Mouse (Mus musculus) forebrain, embryonic 11.5 days (tissue): ENCODE measurements around the gene Eno3. TPM values are rescaled to one million over a fixed set of nuclear protein-coding genes. Genes with fewer than 3 reads are reported as not detected.

Experiments used
- ATAC-seq: fragments of 200-750 bp; cut with Nextera tagmentation; replicated peaks from 2 replicates; pipeline ENCODE4 v1.8.0; 2017; ENCODE audit warnings: moderate TSS enrichment; ENCODE audit not compliant: low FRiP score
- DNase-seq: peaks from one replicate; pipeline ENCODE4 v3.0.0-alpha.2; 2017; ENCODE audit warnings: low spot score
- H3K27ac ChIP-seq: fragments of 300-500 bp; sonication (generic); 2 replicates; pipeline ENCODE4 v1.5.1; 2014; ENCODE audit warnings: low read depth, low read length
- H3K27me3 ChIP-seq: fragments of 300-500 bp; sonication (generic); 2 replicates; pipeline ENCODE4 v1.6.1; 2014; ENCODE audit warnings: mild to moderate bottlenecking, low read length, mixed read lengths; ENCODE audit not compliant: control insufficient read depth, insufficient read depth
- H3K36me3 ChIP-seq: fragments of 300-500 bp; sonication (generic); 2 replicates; pipeline ENCODE4 v1.6.1; 2014; ENCODE audit warnings: mild to moderate bottlenecking, low read length, moderate library complexity, mixed read lengths; ENCODE audit not compliant: control insufficient read depth, insufficient read depth
- H3K4me1 ChIP-seq: fragments of 300-500 bp; sonication (generic); replicated peaks from 2 replicates; pipeline ENCODE4 v1.6.1; 2014; ENCODE audit warnings: low read length, mixed read lengths; ENCODE audit not compliant: control insufficient read depth, insufficient read depth
- H3K4me2 ChIP-seq: fragments of 300-500 bp; sonication (generic); 2 replicates; pipeline ENCODE4 v1.6.1; 2014; ENCODE audit warnings: low read depth, mild to moderate bottlenecking, low read length, moderate library complexity, mixed read lengths; ENCODE audit not compliant: severe bottlenecking
- H3K4me3 ChIP-seq: fragments of 300-500 bp; sonication (generic); 2 replicates; pipeline ENCODE4 v1.5.1; 2014; ENCODE audit warnings: low read depth, low read length
- H3K9ac ChIP-seq: fragments of 300-500 bp; sonication (generic); 2 replicates; pipeline ENCODE4 v1.6.1; 2014; ENCODE audit warnings: low read length
- H3K9me3 ChIP-seq: fragments of 300-500 bp; sonication (generic); 2 replicates; pipeline ENCODE4 v1.6.1; 2016; ENCODE audit warnings: low read length, mixed read lengths; ENCODE audit not compliant: control insufficient read depth
- WGBS: fragments of 180-500 bp; shearing (Covaris S2); extraction: QIAGEN DNeasy Blood & Tissue Kit; methylation state at CpG from one replicate; pipeline ENCODE4 v1.1.7; 2014; 5-methylcytosine and 5-hydroxymethylcytosine counted together
- polyA plus RNA-seq: library from polyadenylated mRNA; unstranded; fragments of >200 nt; fragmentation: Nextera tagmentation; extraction: Ambion mirVana; gene quantifications from 2 replicates; pipeline ENCODE4 v1.2.1, GENCODE M21; 2014

Gene Eno3
- polyA plus RNA-seq, 1 experiment from 2014 or later = 16.6 TPM

DNA sequence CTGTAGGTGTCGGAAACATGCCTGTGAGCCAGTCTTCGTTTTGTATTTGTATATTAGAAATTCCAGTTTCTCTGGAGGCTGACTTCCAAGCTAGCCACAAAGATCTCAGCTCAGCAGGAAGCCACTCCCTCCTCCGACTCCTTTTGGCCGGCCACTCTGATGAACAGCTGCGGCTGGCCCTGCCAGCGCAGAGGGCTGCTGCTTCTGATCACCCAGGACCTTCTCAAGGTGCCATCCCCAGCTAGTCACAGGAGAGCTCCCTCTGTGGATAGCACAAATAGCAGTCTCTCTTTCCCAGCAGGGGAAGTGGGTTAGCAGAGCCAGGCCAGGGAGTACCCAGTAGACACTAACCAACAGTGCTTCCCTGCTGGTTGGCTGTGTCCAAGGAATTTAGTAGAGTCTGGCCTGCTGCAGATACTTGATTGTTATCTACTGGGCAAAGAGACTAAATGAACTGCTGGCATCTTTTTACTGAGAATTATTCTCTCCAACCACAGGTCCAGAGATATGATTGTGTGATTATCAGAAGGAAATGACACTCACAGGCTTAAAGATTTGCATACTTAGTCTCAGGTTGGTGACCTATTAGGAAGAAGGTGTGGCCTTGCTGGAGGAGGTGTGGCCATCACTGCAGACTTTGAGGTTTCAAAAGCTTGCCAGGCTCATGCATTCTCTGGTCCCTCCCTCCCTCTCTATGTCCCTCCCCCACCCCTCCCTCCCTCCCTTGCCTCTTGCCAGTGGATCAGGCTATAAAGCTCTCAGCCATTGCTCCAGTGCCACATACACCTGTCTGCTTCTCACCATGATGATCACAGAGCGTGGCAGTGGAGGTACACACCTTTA, 34.8 kb upstream of the Eno3 start:
- no peak for DNase-seq
- no peaks in the 10 kb centered on the region for H3K9me3 ChIP-seq
- no peak overlapping the region for H3K4me3 ChIP-seq
- WGBS = 44% methylated on average over 7 of the region's 7 CpGs
- no peak overlapping the region for H3K9ac ChIP-seq
- H3K36me3 ChIP-seq = no peaks in the 10 kb centered on the region
- H3K27ac ChIP-seq = no peak overlapping the region
- no peaks in the 10 kb centered on the region for H3K27me3 ChIP-seq
- H3K4me1 ChIP-seq = no peaks in the 10 kb centered on the region
- ATAC-seq = no peak
- H3K4me2 ChIP-seq = no peak overlapping the region

DNA sequence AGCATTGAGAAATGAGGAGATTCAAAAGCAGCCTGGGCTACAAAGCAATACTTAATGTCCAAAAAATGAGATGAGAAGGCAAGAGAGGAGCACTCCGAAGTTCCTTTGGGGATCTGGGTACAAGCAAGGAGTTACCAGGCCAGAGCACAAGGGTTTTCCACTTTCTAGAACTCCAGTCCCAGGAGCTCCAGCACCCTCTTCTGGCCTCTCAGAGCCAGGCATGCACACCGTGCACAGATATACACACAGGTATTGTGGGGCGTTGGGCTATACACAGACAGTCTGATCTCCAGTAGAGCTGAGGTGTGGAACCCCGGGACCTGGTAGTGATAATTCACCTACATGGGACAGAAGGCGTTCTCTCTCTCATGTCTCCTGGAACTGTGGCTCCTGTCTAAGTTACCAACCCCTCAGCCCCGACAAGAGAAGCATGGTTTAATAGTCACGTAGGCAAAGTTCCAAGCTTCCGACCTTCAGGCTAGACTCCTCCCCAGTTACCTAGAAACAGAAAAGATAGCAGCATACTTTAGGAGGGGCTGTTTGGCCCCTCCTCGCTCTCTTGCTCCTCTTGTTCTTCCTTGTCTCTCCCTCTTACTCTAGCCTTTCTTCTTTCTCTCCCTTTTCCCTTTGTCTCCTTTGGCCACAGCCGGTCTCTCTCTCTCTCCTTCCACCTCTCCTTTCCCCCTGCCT, 33.8 kb upstream of the Eno3 start:
- DNase-seq (no peak), ATAC-seq (no peak)
- no peaks in the 10 kb centered on the region for H3K36me3 ChIP-seq
- no peak overlapping the region for H3K9ac ChIP-seq
- WGBS = 88% methylated on average over 10 of the region's 10 CpGs
- no peak overlapping the region for H3K4me2 ChIP-seq
- H3K27me3 ChIP-seq = no peaks in the 10 kb centered on the region
- no peaks in the 10 kb centered on the region for H3K9me3 ChIP-seq
- no peak overlapping the region for H3K4me3 ChIP-seq
- H3K27ac ChIP-seq = no peak overlapping the region
- no peaks in the 10 kb centered on the region for H3K4me1 ChIP-seq

GRCm38 (mm10) chr11:70625473-70625872, 31.5 kb upstream of the Eno3 start:
- 47% methylated on average over 4 of the region's 4 CpGs for WGBS

DNA sequence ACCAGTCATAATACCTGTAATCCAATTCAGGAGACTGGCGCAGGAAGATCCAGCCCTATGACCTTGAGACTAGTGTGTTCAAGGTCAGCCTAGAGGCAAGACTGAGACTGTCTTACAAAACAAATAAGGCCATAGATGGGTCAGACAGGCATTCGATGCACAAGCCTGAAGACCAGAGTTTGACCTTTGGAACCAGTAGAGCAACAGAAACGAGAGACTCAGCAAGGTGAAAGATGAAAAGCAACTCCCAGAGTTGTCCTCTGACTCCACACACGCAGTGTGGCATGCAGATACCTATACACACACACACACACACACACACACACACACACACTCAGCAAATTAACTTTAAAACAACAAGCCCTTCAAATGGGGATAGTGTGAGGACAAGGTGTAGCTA, 30.1 kb upstream of the Eno3 start:
- Histone ChIP-seq H3K4me1 (no peaks in the 10 kb centered on the region), H3K4me3 (no peak overlapping the region), H3K27ac (no peak overlapping the region), H3K27me3 (no peaks in the 10 kb centered on the region), H3K4me2 (no peak overlapping the region), H3K36me3 (no peaks in the 10 kb centered on the region), H3K9ac (no peak overlapping the region), H3K9me3 (no peaks in the 10 kb centered on the region)
- DNase-seq = no peak
- 76% methylated on average over 4 of the region's 4 CpGs for WGBS
- no peak for ATAC-seq

More at GRCm38 (mm10) chr11:70625473-70625872, 31.5 kb upstream of the Eno3 start:
- Histone ChIP-seq H3K36me3 (no peaks in the 10 kb centered on the region), H3K27ac (no peak overlapping the region), H3K9me3 (no peaks in the 10 kb centered on the region), H3K4me1 (no peaks in the 10 kb centered on the region), H3K9ac (no peak overlapping the region), H3K4me2 (no peak overlapping the region), H3K27me3 (no peaks in the 10 kb centered on the region), H3K4me3 (no peak overlapping the region)
- DNase-seq = peak; percentile 80
- no peak for ATAC-seq

DNA sequence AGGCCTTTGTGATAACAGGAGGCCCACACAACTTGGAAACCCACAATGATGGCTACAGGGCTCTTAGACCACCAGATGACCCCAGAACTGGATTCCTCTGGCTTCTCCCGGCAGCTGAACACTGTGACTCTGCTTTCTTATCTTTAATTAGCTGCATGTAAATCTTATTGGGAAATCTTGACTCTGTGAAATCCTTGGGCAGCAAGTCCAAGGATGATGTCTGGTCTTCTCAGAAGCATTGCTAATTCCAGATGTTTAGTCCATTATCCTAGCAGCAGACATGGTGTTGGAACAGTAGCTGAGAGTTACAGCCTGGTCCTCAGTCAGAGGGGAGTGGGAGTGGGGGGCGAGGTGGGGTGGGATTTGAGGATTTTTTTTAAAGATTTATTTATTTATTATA, 28.6 kb upstream of the Eno3 start:
- no peak overlapping the region for H3K4me3 ChIP-seq
- 70% methylated on average over 2 of the region's 2 CpGs for WGBS
- no peaks in the 10 kb centered on the region for H3K27me3 ChIP-seq
- ATAC-seq = no peak
- H3K4me1 ChIP-seq = no peaks in the 10 kb centered on the region
- H3K4me2 ChIP-seq = no peak overlapping the region
- no peak overlapping the region for H3K9ac ChIP-seq
- H3K36me3 ChIP-seq = no peaks in the 10 kb centered on the region
- H3K9me3 ChIP-seq = no peaks in the 10 kb centered on the region
- no peak for DNase-seq
- no peak overlapping the region for H3K27ac ChIP-seq

DNA sequence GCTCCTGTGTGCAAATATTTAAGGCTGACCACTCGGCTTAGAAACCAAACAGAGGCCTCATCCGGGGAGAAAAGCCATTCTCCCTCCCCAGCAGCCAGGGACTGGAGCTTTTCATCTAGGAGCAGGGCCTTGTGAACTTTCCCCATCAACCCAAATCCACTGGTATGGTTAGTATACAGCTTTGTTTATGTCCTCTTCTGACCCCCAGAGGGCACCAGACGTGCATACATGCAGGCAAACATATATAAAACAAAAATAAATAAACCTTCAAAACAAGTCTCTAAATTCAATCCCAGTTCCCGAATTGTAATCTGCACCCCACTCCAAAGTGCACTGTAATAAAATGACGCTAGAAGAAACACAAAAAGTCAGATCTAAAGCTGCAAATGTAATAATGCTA, 27.4 kb upstream of the Eno3 start:
- WGBS = 50% methylated on average over 5 of the region's 5 CpGs
- no peaks in the 10 kb centered on the region for H3K36me3 ChIP-seq
- no peaks in the 10 kb centered on the region for H3K9me3 ChIP-seq
- H3K4me1 ChIP-seq = no peaks in the 10 kb centered on the region
- DNase-seq (no peak), ATAC-seq (no peak)
- H3K27ac ChIP-seq = no peak overlapping the region
- no peak overlapping the region for H3K9ac ChIP-seq
- H3K27me3 ChIP-seq = no peaks in the 10 kb centered on the region
- H3K4me2 ChIP-seq = no peak overlapping the region
- H3K4me3 ChIP-seq = no peak overlapping the region

- ATAC-seq = no peak
- H3K4me3 ChIP-seq = no peak overlapping the region
- 76% methylated on average over 7 of the region's 7 CpGs for WGBS
- H3K36me3 ChIP-seq = no peaks in the 10 kb centered on the region
- no peak for DNase-seq
- no peaks in the 10 kb centered on the region for H3K27me3 ChIP-seq
- H3K27ac ChIP-seq = no peak overlapping the region
- no peaks in the 10 kb centered on the region for H3K4me1 ChIP-seq
- H3K4me2 ChIP-seq = no peak overlapping the region
- H3K9ac ChIP-seq = no peak overlapping the region
- H3K9me3 ChIP-seq = no peaks in the 10 kb centered on the region
Observed at GRCm38 (mm10) chr11:70630129-70630528, 26.9 kb upstream of the Eno3 start.

GRCm38 (mm10) chr11:70635601-70636000, 21.4 kb upstream of the Eno3 start:
- WGBS = 84% methylated on average over 4 of the region's 4 CpGs
- DNase-seq (no peak), ATAC-seq (no peak)
- Histone ChIP-seq H3K4me2 (no peak overlapping the region), H3K36me3 (no peaks in the 10 kb centered on the region), H3K9me3 (no peaks in the 10 kb centered on the region), H3K4me3 (no peak overlapping the region), H3K4me1 (no peaks in the 10 kb centered on the region), H3K27me3 (no peaks in the 10 kb centered on the region), H3K9ac (no peak overlapping the region), H3K27ac (no peak overlapping the region)
